Mouse (Mus musculus): ENCODE data around the gene Brms1l. TPM values are rescaled to one million over a fixed set of nuclear protein-coding genes. Genes with fewer than 3 reads are reported as not detected.

Gene Brms1l
- polyA plus RNA-seq, 1 experiment: 14.3 TPM

- H3K4me3 ChIP-seq (ENCODE audit: insufficient read depth, low read length): no peak overlapping the region
- H3K27ac ChIP-seq (ENCODE audit: insufficient read depth, low read depth, low read length): no peak overlapping the region
- H3K4me1 ChIP-seq (ENCODE audit: control insufficient read depth, insufficient read depth, low read length): peaks cover 5% of the 10 kb centered on the region
- no peak for TF ChIP-seq POLR2A (IDR thresholded peaks at IDR 0.05; ENCODE audit: borderline replicate concordance, low read depth, low read length)
These were observed 12.1 kb upstream of the Brms1l start for GRCm38 (mm10) chr12:55824027-55824426.

- TF ChIP-seq CTCF (IDR thresholded peaks at IDR 0.05; ENCODE audit: low read depth, low read length): no peak
- no peak for TF ChIP-seq POLR2A (IDR thresholded peaks at IDR 0.05; ENCODE audit: borderline replicate concordance, low read depth, low read length)
- 0 out of 2 replicates have a peak, but pooled peaks cover 3% of the 10 kb centered on the region for H3K4me1 ChIP-seq (ENCODE audit: control insufficient read depth, insufficient read depth, low read length)
- H3K4me3 ChIP-seq (ENCODE audit: insufficient read depth, low read length): no peak overlapping the region
- no peak overlapping the region for H3K27ac ChIP-seq (ENCODE audit: insufficient read depth, low read depth, low read length)
These were observed 10.6 kb upstream of the Brms1l start for GRCm38 (mm10) chr12:55825537-55825936.

GRCm38 (mm10) chr12:55831101-55831500, 5.0 kb upstream of the Brms1l start:
- no peaks in the 10 kb centered on the region for H3K4me1 ChIP-seq (ENCODE audit: control insufficient read depth, insufficient read depth, low read length)
- TF ChIP-seq POLR2A (IDR thresholded peaks at IDR 0.05; ENCODE audit: borderline replicate concordance, low read depth, low read length) (no peak), CTCF (IDR thresholded peaks at IDR 0.05; ENCODE audit: low read depth, low read length) (peak; percentile 39; the same call in 1 of the 2 replicates)
- no peak overlapping the region for H3K4me3 ChIP-seq (ENCODE audit: insufficient read depth, low read length)
- no peak overlapping the region for H3K27ac ChIP-seq (ENCODE audit: insufficient read depth, low read depth, low read length)

GRCm38 (mm10) chr12:55832961-55833360, 3.2 kb upstream of the Brms1l start:
- no peak overlapping the region for H3K27ac ChIP-seq (ENCODE audit: insufficient read depth, low read depth, low read length)
- no peak overlapping the region for H3K4me3 ChIP-seq (ENCODE audit: insufficient read depth, low read length)
- H3K4me1 ChIP-seq (ENCODE audit: control insufficient read depth, insufficient read depth, low read length): peaks cover 2% of the 10 kb centered on the region; the same call in 1 of the 2 replicates
- TF ChIP-seq POLR2A (IDR thresholded peaks at IDR 0.05; ENCODE audit: borderline replicate concordance, low read depth, low read length) (no peak), CTCF (IDR thresholded peaks at IDR 0.05; ENCODE audit: low read depth, low read length) (no peak)

- no peak for TF ChIP-seq CTCF (IDR thresholded peaks at IDR 0.05; ENCODE audit: low read depth, low read length)
- TF ChIP-seq POLR2A (IDR thresholded peaks at IDR 0.05; ENCODE audit: borderline replicate concordance, low read depth, low read length): no peak
- Histone ChIP-seq H3K4me1 (ENCODE audit: control insufficient read depth, insufficient read depth, low read length) (peaks cover 2% of the 10 kb centered on the region; the same call in 1 of the 2 replicates), H3K4me3 (ENCODE audit: insufficient read depth, low read length) (no peak overlapping the region), H3K27ac (ENCODE audit: insufficient read depth, low read depth, low read length) (no peak overlapping the region)
These were observed 2.1 kb upstream of the Brms1l start for GRCm38 (mm10) chr12:55833906-55834625.

- Histone ChIP-seq H3K4me1 (ENCODE audit: control insufficient read depth, insufficient read depth, low read length) (peaks cover 2% of the 10 kb centered on the region; the same call in 1 of the 2 replicates), H3K27ac (ENCODE audit: insufficient read depth, low read depth, low read length) (no peak overlapping the region), H3K4me3 (ENCODE audit: insufficient read depth, low read length) (no peak overlapping the region)
- TF ChIP-seq CTCF (IDR thresholded peaks at IDR 0.05; ENCODE audit: low read depth, low read length) (no peak), POLR2A (IDR thresholded peaks at IDR 0.05; ENCODE audit: borderline replicate concordance, low read depth, low read length) (no peak)
These were observed 1.2 kb upstream of the Brms1l start for GRCm38 (mm10) chr12:55834891-55835290.

GRCm38 (mm10) chr12:55835857-55836198, 296 bp upstream of the Brms1l start:
- peak overlapping the region; percentile 56 for H3K4me3 ChIP-seq (ENCODE audit: insufficient read depth, low read length)
- TF ChIP-seq POLR2A (IDR thresholded peaks at IDR 0.05; ENCODE audit: borderline replicate concordance, low read depth, low read length): no peak
- TF ChIP-seq CTCF (IDR thresholded peaks at IDR 0.05; ENCODE audit: low read depth, low read length): no peak
- H3K27ac ChIP-seq (ENCODE audit: insufficient read depth, low read depth, low read length): peak overlapping the region; percentile 42; the same call in 1 of the 2 replicates
- peaks cover 2% of the 10 kb centered on the region; the same call in 1 of the 2 replicates for H3K4me1 ChIP-seq (ENCODE audit: control insufficient read depth, insufficient read depth, low read length)

- TF ChIP-seq CTCF (IDR thresholded peaks at IDR 0.05; ENCODE audit: low read depth, low read length): no peak
- TF ChIP-seq POLR2A (IDR thresholded peaks at IDR 0.05; ENCODE audit: borderline replicate concordance, low read depth, low read length): no peak
These were observed 1.4 kb downstream of the Brms1l start for GRCm38 (mm10) chr12:55837495-55837894.

GRCm38 (mm10) chr12:55846741-55847140, 10.6 kb downstream of the Brms1l start:
- TF ChIP-seq POLR2A (IDR thresholded peaks at IDR 0.05; ENCODE audit: borderline replicate concordance, low read depth, low read length) (no peak), CTCF (IDR thresholded peaks at IDR 0.05; ENCODE audit: low read depth, low read length) (no peak)
- Histone ChIP-seq H3K4me3 (ENCODE audit: insufficient read depth, low read length) (no peak overlapping the region), H3K27ac (ENCODE audit: insufficient read depth, low read depth, low read length) (no peak overlapping the region)

More at GRCm38 (mm10) chr12:55837495-55837894, 1.4 kb downstream of the Brms1l start:
- Histone ChIP-seq H3K4me3 (ENCODE audit: insufficient read depth, low read length) (no peak overlapping the region), H3K27ac (ENCODE audit: insufficient read depth, low read depth, low read length) (no peak overlapping the region), H3K4me1 (ENCODE audit: control insufficient read depth, insufficient read depth, low read length) (peaks cover 2% of the 10 kb centered on the region; the same call in 1 of the 2 replicates)

GRCm38 (mm10) chr12:55847851-55848250, 11.7 kb downstream of the Brms1l start:
- TF ChIP-seq CTCF (IDR thresholded peaks at IDR 0.05; ENCODE audit: low read depth, low read length): no peak
- no peak for TF ChIP-seq POLR2A (IDR thresholded peaks at IDR 0.05; ENCODE audit: borderline replicate concordance, low read depth, low read length)
- peaks cover 9% of the 10 kb centered on the region; the same call in 1 of the 2 replicates for H3K4me1 ChIP-seq (ENCODE audit: control insufficient read depth, insufficient read depth, low read length)
- no peak overlapping the region for H3K4me3 ChIP-seq (ENCODE audit: insufficient read depth, low read length)
- no peak overlapping the region for H3K27ac ChIP-seq (ENCODE audit: insufficient read depth, low read depth, low read length)

More at GRCm38 (mm10) chr12:55846741-55847140, 10.6 kb downstream of the Brms1l start:
- H3K4me1 ChIP-seq (ENCODE audit: control insufficient read depth, insufficient read depth, low read length): peaks cover 9% of the 10 kb centered on the region; the same call in 1 of the 2 replicates

All from bone marrow macrophage, adult 2 months (primary cell).